Mouse (Mus musculus): ENCODE results near the gene Stab1.

DNA sequence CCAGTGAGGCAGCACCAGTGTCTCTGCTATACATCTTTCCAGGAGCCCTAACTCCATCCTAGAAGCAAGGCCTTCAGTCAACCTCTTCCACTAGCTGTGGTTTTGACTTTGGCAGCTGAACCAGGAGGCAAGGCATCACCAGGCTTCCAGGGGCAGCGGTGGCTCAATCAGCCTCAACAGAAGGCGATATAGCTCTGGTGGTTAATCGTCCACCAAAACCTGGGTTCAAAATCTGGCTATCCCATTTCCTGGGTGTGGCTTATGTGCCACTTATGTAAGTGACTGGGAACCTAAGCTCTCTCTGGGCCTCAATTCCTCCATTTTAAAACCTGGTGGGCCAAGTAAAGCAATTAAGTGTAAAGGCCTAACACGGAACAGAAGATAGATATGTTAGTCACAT, 36.4 kb upstream of the Stab1 start:
- no peak for TF ChIP-seq CTCF (conservative IDR thresholded peaks at IDR 0.05; ENCODE audit: low read length)
- TF ChIP-seq NANOG (IDR thresholded peaks at IDR 0.05; ENCODE audit: borderline replicate concordance, low read length), result no peak

Data from E14TG2a.4 (cell line).